Mouse (Mus musculus): ENCODE data around the gene Klhl8. TPM values are rescaled to one million over a fixed set of nuclear protein-coding genes. Genes with fewer than 3 reads are reported as not detected.

Klhl8 gene
- polyA plus RNA-seq, 1 experiment = not detected

DNA sequence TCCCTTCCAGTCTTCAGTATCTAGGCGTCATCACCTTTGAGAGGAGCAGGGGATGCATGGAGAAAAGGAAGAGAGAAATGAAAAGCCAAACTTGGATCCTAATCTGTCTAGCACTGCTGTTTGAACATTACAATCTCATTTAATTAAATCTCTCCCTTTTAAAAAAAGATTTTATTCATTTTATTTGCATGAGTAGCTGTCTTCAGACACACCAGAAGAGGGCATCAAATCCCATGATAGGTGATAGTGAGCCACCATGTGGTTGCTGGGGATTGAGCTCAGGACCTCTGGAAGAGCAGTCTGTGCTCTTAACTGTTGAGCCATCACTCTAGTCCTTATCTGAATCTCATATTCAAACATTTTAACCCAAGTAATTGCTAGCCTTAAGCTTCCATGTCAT lies 80.2 kb downstream of the Klhl8 start:
- no peaks in the 10 kb centered on the region for H3K27me3 ChIP-seq (replicated peaks)
- H3K4me1 ChIP-seq = peaks cover 13% of the 10 kb centered on the region
- peaks cover 100% of the 10 kb centered on the region for H3K36me3 ChIP-seq (replicated peaks; ENCODE audit: low read length)
- H3K4me3 ChIP-seq (replicated peaks) = no peak overlapping the region
- no peaks in the 10 kb centered on the region for H3K9me3 ChIP-seq
- TF ChIP-seq GATA1 (IDR thresholded peaks at IDR 0.05; ENCODE audit: borderline replicate concordance, low read length) (no peak), FLI1 (IDR thresholded peaks at IDR 0.05; ENCODE audit: low read length) (no peak)

DNA sequence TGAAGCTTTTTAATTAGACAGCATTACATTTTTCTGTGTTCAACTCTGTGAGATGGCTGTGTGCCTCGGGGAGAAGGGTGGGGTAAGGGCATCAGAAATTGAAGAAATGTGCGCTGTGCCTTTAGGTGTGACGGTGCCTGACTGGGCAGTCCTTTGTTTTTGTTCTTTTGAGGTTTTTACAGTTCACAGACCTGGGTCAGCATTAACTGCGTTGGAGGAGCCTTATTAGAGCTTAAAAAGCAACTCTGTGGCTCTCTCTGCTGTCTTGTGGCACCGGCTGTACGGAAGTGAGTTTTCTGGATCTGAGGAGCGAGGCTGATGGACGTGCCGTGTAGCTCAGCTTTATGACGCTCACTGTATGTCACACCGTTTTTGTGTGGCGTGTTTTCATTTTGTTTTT lies 81.9 kb downstream of the Klhl8 start:
- Histone ChIP-seq H3K9me3 (no peaks in the 10 kb centered on the region), H3K36me3 (replicated peaks; ENCODE audit: low read length) (peaks cover 90% of the 10 kb centered on the region), H3K4me1 (peaks cover 7% of the 10 kb centered on the region), H3K27me3 (replicated peaks) (no peaks in the 10 kb centered on the region), H3K4me3 (replicated peaks) (no peak overlapping the region)
- no peak for TF ChIP-seq GATA1 (IDR thresholded peaks at IDR 0.05; ENCODE audit: borderline replicate concordance, low read length)
- TF ChIP-seq FLI1 (IDR thresholded peaks at IDR 0.05; ENCODE audit: low read length) = no peak

DNA sequence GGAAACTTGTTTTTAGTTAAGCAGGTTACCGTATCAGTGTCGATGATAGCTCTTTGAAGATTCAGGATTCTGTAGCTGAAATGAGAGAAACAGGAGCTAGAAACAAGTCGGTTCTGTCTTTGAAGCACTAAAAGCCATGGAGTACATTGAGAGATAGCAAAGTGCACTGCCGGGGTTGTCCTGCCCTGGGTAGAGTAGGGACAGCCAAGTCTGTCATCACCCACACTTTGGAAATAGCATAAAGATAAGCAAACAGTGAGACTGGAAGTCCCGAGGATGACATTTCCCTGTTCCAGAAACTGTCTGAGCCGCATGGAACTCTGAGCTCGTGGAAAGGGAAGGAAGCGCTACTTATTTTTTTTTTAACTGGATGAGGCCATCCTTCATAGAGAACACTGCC lies 82.3 kb downstream of the Klhl8 start:
- Histone ChIP-seq H3K4me1 (peaks cover 7% of the 10 kb centered on the region), H3K36me3 (replicated peaks; ENCODE audit: low read length) (peaks cover 90% of the 10 kb centered on the region), H3K4me3 (replicated peaks) (no peak overlapping the region), H3K27me3 (replicated peaks) (no peaks in the 10 kb centered on the region), H3K9me3 (no peaks in the 10 kb centered on the region)
- TF ChIP-seq FLI1 (IDR thresholded peaks at IDR 0.05; ENCODE audit: low read length) = no peak
- TF ChIP-seq GATA1 (IDR thresholded peaks at IDR 0.05; ENCODE audit: borderline replicate concordance, low read length) = no peak

DNA sequence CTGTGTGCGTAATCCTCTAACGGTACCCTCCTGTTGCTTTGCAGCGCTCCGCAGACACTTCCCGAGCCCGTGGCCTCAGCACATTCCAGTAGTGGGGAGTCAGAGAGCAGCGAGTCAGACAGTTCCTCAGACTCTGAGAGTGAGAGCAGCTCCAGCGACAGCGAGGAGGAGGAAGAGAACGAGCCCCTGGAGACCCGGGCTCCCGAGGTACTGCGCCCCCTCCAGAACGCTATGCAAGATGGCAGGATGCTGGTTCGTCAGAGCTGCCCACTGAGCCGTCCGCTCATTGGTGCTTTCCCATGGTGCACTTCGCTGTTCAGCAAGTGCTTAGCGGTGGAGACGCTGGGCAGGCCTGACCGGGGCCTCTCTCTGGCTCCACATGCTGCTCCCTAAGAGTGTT lies 82.8 kb downstream of the Klhl8 start:
- H3K36me3 ChIP-seq (replicated peaks; ENCODE audit: low read length) = peaks cover 90% of the 10 kb centered on the region
- H3K4me1 ChIP-seq = peaks cover 7% of the 10 kb centered on the region
- H3K4me3 ChIP-seq (replicated peaks) = no peak overlapping the region
- H3K27me3 ChIP-seq (replicated peaks) = no peaks in the 10 kb centered on the region
- no peak for TF ChIP-seq GATA1 (IDR thresholded peaks at IDR 0.05; ENCODE audit: borderline replicate concordance, low read length)
- TF ChIP-seq FLI1 (IDR thresholded peaks at IDR 0.05; ENCODE audit: low read length) = no peak
- no peaks in the 10 kb centered on the region for H3K9me3 ChIP-seq

DNA sequence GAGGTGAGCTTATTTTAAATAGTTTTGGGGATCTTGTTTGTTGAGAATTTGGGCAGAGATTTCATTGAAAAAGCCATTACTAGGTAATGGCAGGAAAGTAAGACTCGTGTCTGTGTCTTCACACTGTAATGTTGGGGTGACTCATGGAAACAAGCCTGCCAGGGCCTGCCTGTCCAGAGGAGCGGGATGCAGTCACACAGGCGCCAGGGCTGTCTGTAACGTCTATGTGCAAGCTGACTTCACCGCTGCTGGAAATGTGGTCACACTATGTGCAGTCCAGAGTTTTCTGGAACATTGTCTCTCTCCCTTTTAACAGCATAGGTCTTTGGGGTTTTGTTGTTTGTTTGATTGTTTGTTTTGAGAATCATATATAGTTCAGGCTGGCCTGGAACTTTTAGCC lies 88.1 kb downstream of the Klhl8 start:
- TF ChIP-seq FLI1 (IDR thresholded peaks at IDR 0.05; ENCODE audit: low read length) (no peak), GATA1 (IDR thresholded peaks at IDR 0.05; ENCODE audit: borderline replicate concordance, low read length) (no peak)

GRCm38 (mm10) chr5:103821500-103822298 lies 89.4 kb downstream of the Klhl8 start:
- no peaks in the 10 kb centered on the region for H3K9me3 ChIP-seq
- H3K27me3 ChIP-seq (replicated peaks) = no peaks in the 10 kb centered on the region
- no peak for TF ChIP-seq FLI1 (IDR thresholded peaks at IDR 0.05; ENCODE audit: low read length)
- no peak for TF ChIP-seq GATA1 (IDR thresholded peaks at IDR 0.05; ENCODE audit: borderline replicate concordance, low read length)
- H3K36me3 ChIP-seq (replicated peaks; ENCODE audit: low read length) = peaks cover 81% of the 10 kb centered on the region
- H3K4me3 ChIP-seq (replicated peaks) = no peak overlapping the region
- peaks cover 29% of the 10 kb centered on the region for H3K4me1 ChIP-seq

More for the DNA sequence above, 88.1 kb downstream of the Klhl8 start:
- Histone ChIP-seq H3K36me3 (replicated peaks; ENCODE audit: low read length) (peaks cover 84% of the 10 kb centered on the region), H3K4me3 (replicated peaks) (no peak overlapping the region), H3K4me1 (peaks cover 24% of the 10 kb centered on the region), H3K27me3 (replicated peaks) (no peaks in the 10 kb centered on the region), H3K9me3 (no peaks in the 10 kb centered on the region)

DNA sequence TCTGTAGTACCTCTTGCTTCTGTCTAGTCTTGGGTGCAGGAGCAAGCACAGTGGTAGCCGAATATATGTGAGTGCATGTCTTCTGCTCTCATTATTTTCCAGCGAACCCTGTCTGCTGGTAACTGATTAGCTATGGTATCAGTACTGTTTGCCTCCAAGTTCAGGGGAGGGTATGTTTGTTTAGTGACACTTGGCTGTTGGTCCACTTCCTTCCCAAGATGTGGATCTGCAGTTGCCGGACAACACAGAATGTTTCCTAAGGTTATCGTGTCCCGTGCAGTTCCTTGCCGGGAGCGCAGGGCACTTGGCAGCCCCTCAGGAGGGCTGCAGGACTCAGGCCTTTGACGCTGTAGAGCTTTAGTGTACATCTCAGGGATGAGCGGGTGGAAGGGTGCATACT lies 90.0 kb downstream of the Klhl8 start:
- Histone ChIP-seq H3K9me3 (no peaks in the 10 kb centered on the region), H3K4me3 (replicated peaks) (no peak overlapping the region), H3K36me3 (replicated peaks; ENCODE audit: low read length) (peaks cover 81% of the 10 kb centered on the region), H3K27me3 (replicated peaks) (no peaks in the 10 kb centered on the region), H3K4me1 (peaks cover 31% of the 10 kb centered on the region)
- no peak for TF ChIP-seq FLI1 (IDR thresholded peaks at IDR 0.05; ENCODE audit: low read length)
- TF ChIP-seq GATA1 (IDR thresholded peaks at IDR 0.05; ENCODE audit: borderline replicate concordance, low read length) = no peak

DNA sequence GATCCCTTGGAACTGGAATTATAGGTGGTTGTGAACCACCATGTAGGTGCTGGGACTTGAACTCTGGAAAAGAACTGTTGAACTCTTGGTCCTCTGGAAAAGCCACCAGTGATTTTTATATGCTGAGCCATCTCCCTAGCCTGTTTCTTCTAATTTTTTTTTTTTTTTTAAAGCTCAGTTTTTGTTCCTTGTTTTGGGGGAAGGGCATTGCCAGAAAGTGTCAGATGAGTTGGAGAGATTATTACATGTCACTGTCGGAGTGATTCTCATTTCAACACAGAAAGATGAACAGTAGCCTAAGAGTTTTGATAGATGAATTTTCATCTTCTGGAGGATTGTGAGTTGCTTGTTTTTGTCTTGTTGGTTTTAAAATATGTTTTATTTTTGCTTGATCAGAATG lies 91.4 kb downstream of the Klhl8 start:
- Histone ChIP-seq H3K4me1 (peaks cover 35% of the 10 kb centered on the region), H3K4me3 (replicated peaks) (no peak overlapping the region), H3K27me3 (replicated peaks) (no peaks in the 10 kb centered on the region), H3K9me3 (no peaks in the 10 kb centered on the region), H3K36me3 (replicated peaks; ENCODE audit: low read length) (peaks cover 85% of the 10 kb centered on the region)
- no peak for TF ChIP-seq GATA1 (IDR thresholded peaks at IDR 0.05; ENCODE audit: borderline replicate concordance, low read length)
- TF ChIP-seq FLI1 (IDR thresholded peaks at IDR 0.05; ENCODE audit: low read length) = no peak

GRCm38 (mm10) chr5:103818602-103819001 lies 92.5 kb downstream of the Klhl8 start:
- Histone ChIP-seq H3K9me3 (no peaks in the 10 kb centered on the region), H3K4me3 (replicated peaks) (no peak overlapping the region), H3K27me3 (replicated peaks) (no peaks in the 10 kb centered on the region), H3K36me3 (replicated peaks; ENCODE audit: low read length) (peaks cover 90% of the 10 kb centered on the region), H3K4me1 (peaks cover 44% of the 10 kb centered on the region)
- no peak for TF ChIP-seq FLI1 (IDR thresholded peaks at IDR 0.05; ENCODE audit: low read length)
- no peak for TF ChIP-seq GATA1 (IDR thresholded peaks at IDR 0.05; ENCODE audit: borderline replicate concordance, low read length)

GRCm38 (mm10) chr5:103817754-103818153 lies 93.3 kb downstream of the Klhl8 start:
- no peak for TF ChIP-seq FLI1 (IDR thresholded peaks at IDR 0.05; ENCODE audit: low read length)
- Histone ChIP-seq H3K27me3 (replicated peaks) (no peaks in the 10 kb centered on the region), H3K9me3 (no peaks in the 10 kb centered on the region), H3K4me1 (peaks cover 48% of the 10 kb centered on the region), H3K4me3 (replicated peaks) (no peak overlapping the region), H3K36me3 (replicated peaks; ENCODE audit: low read length) (peaks cover 92% of the 10 kb centered on the region)

All from megakaryocyte, embryonic 14.5 days (primary cell).